Mouse (Mus musculus) stomach, postnatal 0 days (tissue): ENCODE results near the gene Rell1.

Experiments
- CTCF ChIP-seq: IDR thresholded peaks from 2 replicates; pipeline ENCODE4 v1.5.1; 2016; ENCODE audit warnings: antibody characterized with exemption, low read depth, mild to moderate bottlenecking, moderate library complexity
- EP300 ChIP-seq: optimal IDR thresholded peaks from 2 replicates; pipeline ENCODE3; 2016; ENCODE audit warnings: antibody characterized with exemption

DNA sequence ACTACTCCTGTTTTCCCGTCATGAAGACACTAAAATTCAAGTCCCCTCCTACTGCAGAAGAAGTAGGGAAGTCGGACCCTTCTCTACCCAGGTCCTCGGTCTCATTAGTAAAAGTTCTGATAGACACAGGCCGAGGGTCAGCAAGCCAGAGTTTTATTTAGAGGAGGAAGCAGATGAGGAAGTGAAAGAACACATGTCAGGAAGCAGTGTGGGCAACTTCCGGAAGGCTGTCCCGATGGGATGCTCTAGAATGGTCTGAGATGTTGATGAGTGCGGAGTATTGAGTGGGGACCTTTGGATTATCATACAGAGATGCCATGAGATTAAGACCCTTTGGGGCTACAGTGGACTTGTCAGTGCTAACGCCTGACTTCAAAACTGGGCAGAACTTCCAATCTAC is 109.8 kb downstream of the Rell1 start:
- TF ChIP-seq CTCF (no peak), EP300 (no peak)
